Mouse (Mus musculus): ENCODE results near the gene Fam185a. TPM values are rescaled to one million over a fixed set of nuclear protein-coding genes. Genes with fewer than 3 reads are reported as not detected.

Gene Fam185a
- polyA plus RNA-seq, 1 experiment from 2014 or later = 5.7 TPM

DNA sequence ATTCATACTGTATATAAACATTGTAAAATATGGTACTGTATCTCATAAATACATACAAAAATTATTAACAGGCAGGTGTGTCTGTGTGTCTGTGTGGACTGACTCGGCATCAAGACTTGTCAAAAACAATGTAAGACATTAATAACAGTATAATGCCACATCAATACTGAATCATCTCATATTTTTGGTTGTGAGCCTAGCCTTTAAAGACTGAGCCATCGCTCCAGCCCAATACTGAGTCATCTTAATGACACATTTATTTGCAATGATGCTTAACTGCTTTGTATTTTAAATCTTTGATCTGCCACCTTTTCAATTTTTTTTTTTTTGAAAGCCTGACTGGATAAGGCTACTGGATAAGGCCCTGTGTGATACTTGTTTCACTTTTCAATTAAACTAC lies 73.7 kb downstream of the Fam185a start:
- no peaks in the 10 kb centered on the region for H3K9me3 ChIP-seq
- no peak for ATAC-seq (ENCODE audit: insufficient number of reproducible peaks, insufficient read depth, low FRiP score, low TSS enrichment)
- H3K4me1 ChIP-seq = peaks cover 32% of the 10 kb centered on the region
- no peak overlapping the region for H3K4me3 ChIP-seq
- WGBS = 88% methylated on average over 2 of the region's 2 CpGs
- no peaks in the 10 kb centered on the region for H3K27me3 ChIP-seq
- H3K27ac ChIP-seq = no peak overlapping the region
- H3K4me2 ChIP-seq (replicated peaks) = no peak overlapping the region
- H3K9ac ChIP-seq = no peak overlapping the region
- no peaks in the 10 kb centered on the region for H3K36me3 ChIP-seq

DNA sequence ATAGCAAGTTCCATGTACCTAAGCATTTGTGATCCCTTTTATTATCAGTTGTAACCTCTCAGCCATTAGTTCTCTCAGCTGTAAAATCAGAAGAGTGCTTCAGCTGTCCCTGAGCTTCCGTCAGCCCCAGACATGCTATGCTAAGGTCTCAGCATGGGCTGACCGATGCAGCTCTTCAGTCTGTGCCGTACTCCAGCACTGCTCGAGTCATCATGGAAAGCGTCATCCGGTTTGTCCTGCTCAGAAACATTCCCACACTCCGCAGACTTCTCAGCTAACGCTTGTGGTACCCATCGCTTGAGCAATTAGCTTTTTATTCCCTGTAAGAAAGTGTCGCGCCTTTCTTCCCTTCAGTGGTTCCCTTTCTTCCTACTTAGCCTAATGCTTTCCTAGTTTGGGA lies 74.2 kb downstream of the Fam185a start:
- Histone ChIP-seq H3K27ac (no peak overlapping the region), H3K4me2 (replicated peaks) (no peak overlapping the region), H3K9me3 (no peaks in the 10 kb centered on the region), H3K36me3 (no peaks in the 10 kb centered on the region), H3K4me3 (no peak overlapping the region), H3K4me1 (peaks cover 32% of the 10 kb centered on the region), H3K9ac (no peak overlapping the region), H3K27me3 (no peaks in the 10 kb centered on the region)
- no peak for ATAC-seq (ENCODE audit: insufficient number of reproducible peaks, insufficient read depth, low FRiP score, low TSS enrichment)
- 89% methylated on average over 11 of the region's 11 CpGs for WGBS

DNA sequence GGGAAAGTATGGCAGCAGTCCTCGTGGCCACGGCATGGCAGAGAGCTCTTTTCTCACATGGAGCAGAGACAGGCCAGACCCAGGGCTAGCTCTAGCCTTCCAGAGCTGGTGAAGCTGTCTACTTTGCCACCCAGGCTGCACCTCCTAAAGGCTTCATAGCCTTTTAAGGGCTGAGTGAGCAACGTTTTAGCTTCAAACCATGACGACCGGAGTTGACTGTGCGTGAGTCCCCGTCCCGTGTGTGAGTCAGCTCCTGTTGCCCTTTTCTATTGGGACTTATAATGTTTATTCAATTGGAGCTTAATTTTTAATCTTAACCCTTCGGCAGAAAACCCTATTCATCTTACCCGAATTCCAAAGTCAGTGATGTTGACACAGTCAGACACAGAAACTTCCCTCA lies 75.4 kb downstream of the Fam185a start:
- 80% methylated on average over 10 of the region's 10 CpGs for WGBS
- Histone ChIP-seq H3K27me3 (no peaks in the 10 kb centered on the region), H3K4me1 (peaks cover 29% of the 10 kb centered on the region), H3K9ac (no peak overlapping the region), H3K9me3 (no peaks in the 10 kb centered on the region), H3K4me2 (replicated peaks) (no peak overlapping the region), H3K36me3 (no peaks in the 10 kb centered on the region), H3K4me3 (no peak overlapping the region), H3K27ac (no peak overlapping the region)
- ATAC-seq (ENCODE audit: insufficient number of reproducible peaks, insufficient read depth, low FRiP score, low TSS enrichment) = no peak

DNA sequence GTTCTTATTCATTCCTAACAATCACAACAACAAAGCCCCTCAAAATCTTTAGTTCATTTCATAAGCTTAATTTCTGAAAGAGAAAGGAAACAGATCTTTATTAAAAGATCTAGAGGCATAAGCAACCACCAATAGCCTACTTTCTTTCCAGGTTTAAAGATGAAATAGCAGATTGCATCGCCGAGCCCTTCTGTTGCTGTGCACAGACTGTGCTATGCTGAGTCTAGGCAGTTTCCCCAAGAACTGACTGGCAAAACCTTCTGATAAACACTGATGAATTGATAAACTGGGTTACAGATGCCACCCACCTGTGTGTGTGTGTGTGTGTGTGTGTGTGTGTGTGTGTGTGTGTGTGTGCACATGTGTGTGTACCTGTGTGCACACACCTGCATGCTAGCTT lies 76.2 kb downstream of the Fam185a start:
- Histone ChIP-seq H3K36me3 (no peaks in the 10 kb centered on the region), H3K4me2 (replicated peaks) (no peak overlapping the region), H3K27ac (0 out of 2 replicates have a peak overlapping the region, but pooled peaks have one; percentile 26), H3K27me3 (no peaks in the 10 kb centered on the region), H3K9ac (no peak overlapping the region), H3K4me1 (peaks cover 22% of the 10 kb centered on the region), H3K4me3 (no peak overlapping the region), H3K9me3 (no peaks in the 10 kb centered on the region)
- WGBS = 83% methylated on average over 2 of the region's 2 CpGs
- no peak for ATAC-seq (ENCODE audit: insufficient number of reproducible peaks, insufficient read depth, low FRiP score, low TSS enrichment)

GRCm38 (mm10) chr5:21502936-21503610 lies 78.3 kb downstream of the Fam185a start:
- 65% methylated on average over 13 of the region's 13 CpGs for WGBS
- Histone ChIP-seq H3K27ac (no peak overlapping the region), H3K9me3 (no peaks in the 10 kb centered on the region), H3K9ac (no peak overlapping the region), H3K4me3 (no peak overlapping the region), H3K36me3 (no peaks in the 10 kb centered on the region), H3K4me1 (peaks cover 16% of the 10 kb centered on the region; the same call in 1 of the 2 replicates), H3K27me3 (no peaks in the 10 kb centered on the region), H3K4me2 (replicated peaks) (no peak overlapping the region)
- no peak for ATAC-seq (ENCODE audit: insufficient number of reproducible peaks, insufficient read depth, low FRiP score, low TSS enrichment)

DNA sequence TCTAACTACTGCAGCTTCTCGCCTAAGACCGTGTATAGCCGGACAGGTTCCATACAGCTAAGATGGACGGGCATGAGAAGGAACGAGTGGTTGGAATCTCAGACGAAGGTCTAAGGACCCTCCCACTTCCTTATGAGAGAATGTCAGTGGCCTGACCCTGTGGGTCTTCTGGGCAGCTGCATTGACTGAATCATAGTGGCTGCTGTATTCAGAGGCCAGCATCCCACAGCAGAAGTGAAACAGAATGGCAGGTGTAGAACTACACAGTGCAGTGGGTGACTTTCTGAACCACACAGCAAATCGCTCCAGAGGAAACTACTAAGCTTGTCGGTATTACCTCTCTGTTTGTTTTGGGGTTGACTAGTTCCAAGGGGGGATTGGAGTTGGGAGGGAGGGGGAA lies 80.4 kb downstream of the Fam185a start:
- Histone ChIP-seq H3K4me2 (replicated peaks) (no peak overlapping the region), H3K4me1 (peaks cover 20% of the 10 kb centered on the region; the same call in 1 of the 2 replicates), H3K9ac (no peak overlapping the region), H3K27me3 (no peaks in the 10 kb centered on the region), H3K4me3 (no peak overlapping the region), H3K9me3 (no peaks in the 10 kb centered on the region), H3K36me3 (no peaks in the 10 kb centered on the region), H3K27ac (no peak overlapping the region)
- WGBS = 85% methylated on average over 8 of the region's 8 CpGs
- no peak for ATAC-seq (ENCODE audit: insufficient number of reproducible peaks, insufficient read depth, low FRiP score, low TSS enrichment)

DNA sequence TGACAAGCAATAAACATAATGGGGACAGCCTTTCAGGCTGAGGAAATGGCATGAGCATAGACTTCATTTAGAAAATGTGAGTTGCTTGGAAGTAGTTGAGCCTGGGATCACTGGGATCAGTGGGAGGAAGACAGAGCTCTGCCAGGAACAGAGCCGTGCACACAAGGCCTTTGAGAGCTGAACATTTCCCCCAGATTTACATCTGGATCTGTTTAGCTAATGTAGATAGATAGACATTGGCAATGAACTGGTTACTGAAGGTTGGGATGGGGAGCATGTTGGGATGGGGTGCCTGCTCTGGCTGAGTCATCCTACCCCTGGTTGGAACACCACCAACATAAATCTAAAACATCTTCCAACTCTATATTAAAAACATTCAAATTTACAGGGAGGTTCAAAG lies 82.1 kb downstream of the Fam185a start:
- ATAC-seq (ENCODE audit: insufficient number of reproducible peaks, insufficient read depth, low FRiP score, low TSS enrichment) = 0 out of 2 replicates have a peak, but pooled peaks have one; percentile 63
- no peaks in the 10 kb centered on the region for H3K9me3 ChIP-seq
- H3K36me3 ChIP-seq = no peaks in the 10 kb centered on the region
- no peaks in the 10 kb centered on the region for H3K27me3 ChIP-seq
- 34% methylated on average over 1 of the region's 1 CpGs for WGBS
- H3K4me3 ChIP-seq = no peak overlapping the region
- H3K4me1 ChIP-seq = 0 out of 2 replicates have a peak, but pooled peaks cover 11% of the 10 kb centered on the region
- H3K27ac ChIP-seq = 0 out of 2 replicates have a peak overlapping the region, but pooled peaks have one; percentile 51
- no peak overlapping the region for H3K4me2 ChIP-seq (replicated peaks)
- no peak overlapping the region for H3K9ac ChIP-seq

DNA sequence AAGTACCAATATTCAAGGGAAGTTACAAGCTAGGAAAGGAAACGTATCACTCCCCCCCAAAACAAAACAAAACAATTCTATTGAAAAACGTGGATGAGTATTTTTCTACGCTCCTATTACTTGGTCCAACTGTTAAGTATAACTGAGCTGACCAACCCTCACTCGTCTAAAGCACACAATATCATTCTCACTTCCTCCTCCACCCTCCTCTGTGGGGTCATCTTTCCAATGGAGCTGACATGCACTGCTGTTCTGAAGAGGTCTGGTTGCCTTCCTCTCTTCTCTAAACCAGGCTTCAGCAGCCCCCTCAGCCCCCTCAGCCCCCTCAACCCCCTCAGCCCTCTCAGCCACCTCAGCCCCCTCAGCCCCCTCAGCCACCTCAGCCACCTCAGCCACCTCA lies 85.0 kb downstream of the Fam185a start:
- ATAC-seq (ENCODE audit: insufficient number of reproducible peaks, insufficient read depth, low FRiP score, low TSS enrichment) = no peak
- H3K4me3 ChIP-seq = no peak overlapping the region
- H3K9me3 ChIP-seq = no peaks in the 10 kb centered on the region
- H3K36me3 ChIP-seq = no peaks in the 10 kb centered on the region
- WGBS = 71% methylated on average over 4 of the region's 4 CpGs
- no peak overlapping the region for H3K4me2 ChIP-seq (replicated peaks)
- H3K9ac ChIP-seq = no peak overlapping the region
- H3K4me1 ChIP-seq = peaks cover 17% of the 10 kb centered on the region; the same call in 1 of the 2 replicates
- no peaks in the 10 kb centered on the region for H3K27me3 ChIP-seq
- H3K27ac ChIP-seq = no peak overlapping the region

DNA sequence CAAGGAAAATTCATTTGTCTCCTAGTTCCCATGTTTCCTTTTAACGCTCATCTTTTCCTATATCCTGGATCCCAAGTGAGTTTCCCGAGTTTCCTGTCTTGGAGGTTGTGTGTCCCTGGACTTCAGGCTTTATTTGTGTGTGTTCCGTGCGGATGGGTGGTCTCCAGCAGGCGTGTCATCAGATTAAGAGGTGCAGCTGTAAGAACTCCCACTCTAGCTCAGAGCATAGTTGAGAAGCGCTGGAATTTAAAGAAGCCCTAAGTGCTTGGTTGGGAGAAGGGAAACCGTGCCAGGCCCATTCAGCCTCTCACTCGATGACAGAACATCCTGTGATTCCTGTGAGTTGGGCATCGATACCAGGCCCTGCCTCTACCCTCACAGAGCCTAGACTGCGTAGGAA lies 88.6 kb downstream of the Fam185a start:
- 70% methylated on average over 10 of the region's 10 CpGs for WGBS
- H3K4me3 ChIP-seq = no peak overlapping the region
- no peak for ATAC-seq (ENCODE audit: insufficient number of reproducible peaks, insufficient read depth, low FRiP score, low TSS enrichment)

GRCm38 (mm10) chr5:21517562-21517961 lies 92.8 kb downstream of the Fam185a start:
- ATAC-seq (ENCODE audit: insufficient number of reproducible peaks, insufficient read depth, low FRiP score, low TSS enrichment) = no peak
- Histone ChIP-seq H3K27me3 (no peaks in the 10 kb centered on the region), H3K27ac (no peak overlapping the region), H3K9ac (no peak overlapping the region), H3K9me3 (no peaks in the 10 kb centered on the region), H3K4me3 (no peak overlapping the region), H3K4me1 (peaks cover 6% of the 10 kb centered on the region; the same call in 1 of the 2 replicates), H3K4me2 (replicated peaks) (no peak overlapping the region), H3K36me3 (no peaks in the 10 kb centered on the region)
- 95% methylated on average over 2 of the region's 2 CpGs for WGBS

More for the DNA sequence above, 88.6 kb downstream of the Fam185a start:
- Histone ChIP-seq H3K36me3 (no peaks in the 10 kb centered on the region), H3K27ac (peak overlapping the region; percentile 36; the same call in 1 of the 2 replicates), H3K9me3 (no peaks in the 10 kb centered on the region), H3K4me2 (replicated peaks) (no peak overlapping the region), H3K27me3 (no peaks in the 10 kb centered on the region), H3K4me1 (peaks cover 10% of the 10 kb centered on the region; the same call in 1 of the 2 replicates), H3K9ac (no peak overlapping the region)

DNA sequence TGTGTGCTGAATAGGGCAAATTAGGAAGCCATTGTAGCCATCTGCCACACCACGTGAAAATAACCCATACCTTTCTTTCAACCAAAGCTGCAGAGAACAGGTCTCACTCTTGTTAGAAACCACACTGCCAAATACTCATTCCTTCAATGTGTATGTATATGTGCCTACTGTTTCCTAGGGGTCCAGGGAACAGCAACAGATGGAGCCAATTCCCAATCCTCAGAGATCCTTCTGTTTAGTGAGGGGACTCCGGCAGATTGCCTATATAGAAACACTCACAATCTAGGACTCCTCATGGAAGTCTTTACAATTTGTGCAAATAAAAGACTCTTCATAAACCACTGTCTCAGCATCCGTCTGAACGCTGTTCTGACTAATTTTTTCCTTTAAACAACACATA lies 93.4 kb downstream of the Fam185a start:
- no peak overlapping the region for H3K4me3 ChIP-seq
- no peaks in the 10 kb centered on the region for H3K9me3 ChIP-seq
- 71% methylated on average over 4 of the region's 4 CpGs for WGBS
- H3K4me1 ChIP-seq = peaks cover 2% of the 10 kb centered on the region; the same call in 1 of the 2 replicates
- H3K36me3 ChIP-seq = no peaks in the 10 kb centered on the region
- no peak overlapping the region for H3K27ac ChIP-seq
- no peak overlapping the region for H3K4me2 ChIP-seq (replicated peaks)
- H3K9ac ChIP-seq = no peak overlapping the region
- H3K27me3 ChIP-seq = no peaks in the 10 kb centered on the region
- no peak for ATAC-seq (ENCODE audit: insufficient number of reproducible peaks, insufficient read depth, low FRiP score, low TSS enrichment)

DNA sequence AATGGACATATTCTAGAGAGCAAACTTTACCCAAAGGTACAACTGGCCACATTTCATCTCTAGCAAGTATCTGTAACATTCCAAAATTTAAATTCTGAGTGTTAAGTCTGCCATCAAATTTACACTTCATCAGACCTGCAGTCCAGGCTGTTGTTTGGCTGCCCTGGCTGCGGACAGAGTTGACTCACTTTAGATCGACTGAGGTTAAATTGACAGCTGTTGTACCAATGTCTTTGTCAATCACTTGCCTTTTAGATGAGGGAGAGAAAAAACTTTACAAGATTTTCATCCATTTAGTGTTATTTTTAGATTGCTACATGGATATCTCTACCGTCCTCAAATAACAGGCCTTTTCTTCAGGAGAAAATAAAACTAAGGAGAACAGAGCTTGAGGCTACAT lies 94.4 kb downstream of the Fam185a start:
- Histone ChIP-seq H3K27ac (no peak overlapping the region), H3K4me1 (no peaks in the 10 kb centered on the region), H3K9me3 (no peaks in the 10 kb centered on the region), H3K36me3 (no peaks in the 10 kb centered on the region), H3K4me2 (replicated peaks) (no peak overlapping the region), H3K27me3 (no peaks in the 10 kb centered on the region), H3K4me3 (no peak overlapping the region), H3K9ac (no peak overlapping the region)
- WGBS = 68% methylated on average over 3 of the region's 3 CpGs
- ATAC-seq (ENCODE audit: insufficient number of reproducible peaks, insufficient read depth, low FRiP score, low TSS enrichment) = no peak
